Mouse (Mus musculus) monocyte, adult 5-6 weeks (primary cell): ENCODE results near the gene Relch. TPM values are rescaled to one million over a fixed set of nuclear protein-coding genes. Genes with fewer than 3 reads are reported as not detected.
"Not testable (repeated sequence)": the region's sequence is repeated elsewhere in the genome, so short reads cannot be mapped to it uniquely, and the experiment has no call there.

Source experiments
- ATAC-seq: fragments of 153-309, 156-312 bp; replicated peaks from 2 replicates; pipeline ENCODE4 v1.8.0; 2017; ENCODE audit warnings: mild to moderate bottlenecking; ENCODE audit not compliant: low TSS enrichment, insufficient number of reproducible peaks, severe bottlenecking, poor library complexity, low FRiP score
- total RNA-seq: library from RNA; stranded (forward); fragments of 200-1000, 200-491, 200-594 nt; gene quantifications from 3 replicates; pipeline ENCODE4 v1.2.3, GENCODE M21; 2017

The Relch gene
- 57.6 to 91.4 TPM (median 58.8 TPM) in 3 replicates for total RNA-seq

DNA sequence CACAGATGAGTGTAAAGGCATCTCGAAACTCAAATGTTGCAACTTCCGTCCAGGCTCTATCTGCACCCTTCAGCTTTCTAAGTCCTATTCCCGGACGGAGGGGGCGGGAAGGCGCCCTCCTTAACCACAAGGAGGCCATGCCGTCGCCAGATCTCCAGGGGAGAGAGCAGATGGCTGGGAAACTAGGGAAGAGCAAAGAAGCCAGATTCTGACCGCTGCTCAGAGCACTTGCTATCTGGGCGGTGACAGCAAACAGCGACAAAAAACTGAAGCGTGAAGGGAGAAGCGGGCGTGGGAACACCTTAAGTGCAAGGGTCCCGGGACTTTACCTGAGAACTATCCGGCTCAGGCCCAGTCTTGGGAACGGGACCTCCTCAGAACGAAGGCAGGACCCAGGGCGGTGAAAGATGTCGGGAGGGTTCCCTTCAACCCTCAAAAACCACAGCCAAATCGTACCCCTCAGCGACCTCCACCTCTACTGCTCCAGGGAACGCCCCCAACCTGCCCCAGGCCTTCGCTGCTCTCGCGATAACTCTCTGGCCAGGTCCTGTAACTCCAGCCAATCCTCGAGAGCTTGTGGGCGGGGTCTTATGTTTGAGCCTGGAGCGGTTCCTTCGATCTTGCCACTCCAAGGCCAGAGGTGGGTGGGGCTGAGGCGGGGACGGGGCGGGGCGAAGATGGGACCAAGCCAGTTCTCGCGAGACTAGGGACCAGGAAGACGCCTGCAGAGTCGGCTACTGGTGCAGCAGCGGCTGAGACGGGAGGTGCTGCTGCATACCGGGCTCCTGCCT, at the start of gene Relch, which contains the start of gene Pign:
Gene Relch, plus strand, starts transcription at position 691 of the 791 bp plus-strand sequence.
Gene Pign, minus strand, starts transcription at position 507 of the 791 bp plus-strand sequence.
- peak; percentile 98 for ATAC-seq

DNA sequence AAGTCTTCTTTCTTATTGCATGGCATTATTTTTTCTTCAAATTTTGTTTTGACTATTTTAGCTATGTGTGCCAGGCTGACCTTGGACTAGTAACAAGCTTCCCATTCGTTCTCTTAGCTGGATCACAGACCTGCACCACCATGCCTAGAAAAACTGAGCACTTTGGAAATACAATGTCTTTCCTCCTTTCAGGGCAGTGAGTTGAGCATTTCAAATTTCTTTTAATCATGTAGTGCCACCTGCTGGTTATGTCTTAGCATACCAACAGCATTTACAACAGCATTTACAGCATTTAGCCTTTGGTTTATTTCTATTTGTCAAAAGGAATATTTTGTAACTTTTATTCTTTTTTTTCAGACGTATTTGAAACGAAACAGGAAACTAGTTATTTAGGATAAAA, 33.2 kb upstream of the Relch start:
- ATAC-seq = no peak

DNA sequence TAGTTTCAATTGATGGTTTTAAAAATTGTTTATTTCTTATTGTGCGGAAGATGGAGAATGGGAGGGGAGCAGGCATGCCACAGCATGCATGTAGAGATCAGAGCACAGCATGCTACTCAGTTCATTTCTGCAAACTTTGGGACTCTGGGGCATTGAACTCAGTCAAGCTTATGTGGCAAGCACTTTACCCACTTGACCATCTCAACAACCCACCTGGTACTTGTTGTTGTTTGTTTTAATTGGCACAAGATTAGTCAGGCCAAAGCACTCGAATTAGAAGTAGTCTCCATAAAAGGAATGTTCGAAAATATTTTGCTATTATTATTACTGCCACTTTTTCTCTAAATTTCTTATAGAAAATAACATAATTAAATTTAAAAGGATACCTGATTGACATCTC, 19.6 kb upstream of the Relch start:
- ATAC-seq = no peak

DNA sequence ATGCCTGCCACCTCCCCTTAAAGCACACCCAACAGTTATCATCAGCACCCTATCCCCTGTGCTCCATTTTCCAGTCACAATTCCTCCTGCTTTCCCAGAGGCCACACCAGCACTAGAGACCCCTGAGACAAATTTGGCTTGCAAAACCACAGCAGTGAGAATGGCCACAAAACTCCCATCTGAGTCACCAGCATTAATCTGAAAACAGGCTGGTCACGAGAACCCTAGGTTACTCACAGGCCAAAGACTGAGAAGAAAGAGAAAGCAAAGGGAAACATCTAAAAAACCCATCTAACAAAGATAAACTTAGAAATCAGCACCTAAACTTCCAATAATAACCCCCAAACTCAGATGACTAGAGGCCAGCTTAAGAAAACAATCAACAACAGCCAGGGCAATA, 13.0 kb upstream of the Relch start:
- ATAC-seq = no peak

DNA sequence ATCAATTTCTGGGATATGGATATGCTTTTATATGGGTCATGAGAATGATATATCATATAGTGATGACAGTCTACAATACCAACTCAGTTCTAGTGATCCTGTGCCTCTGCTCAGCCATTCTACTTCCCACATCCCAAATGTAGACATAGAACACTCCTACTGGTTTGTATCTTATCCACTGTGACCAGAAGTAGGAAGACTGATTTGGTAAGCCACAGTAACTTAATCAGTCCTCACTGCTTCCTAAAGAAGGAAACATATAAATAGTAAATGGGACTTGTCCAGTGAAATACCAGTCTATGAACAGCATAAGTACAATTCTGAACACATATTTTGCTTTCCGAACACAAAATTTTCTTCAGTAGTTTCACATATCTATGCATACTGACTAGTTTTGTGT, 9.7 kb upstream of the Relch start:
- ATAC-seq = no peak

DNA sequence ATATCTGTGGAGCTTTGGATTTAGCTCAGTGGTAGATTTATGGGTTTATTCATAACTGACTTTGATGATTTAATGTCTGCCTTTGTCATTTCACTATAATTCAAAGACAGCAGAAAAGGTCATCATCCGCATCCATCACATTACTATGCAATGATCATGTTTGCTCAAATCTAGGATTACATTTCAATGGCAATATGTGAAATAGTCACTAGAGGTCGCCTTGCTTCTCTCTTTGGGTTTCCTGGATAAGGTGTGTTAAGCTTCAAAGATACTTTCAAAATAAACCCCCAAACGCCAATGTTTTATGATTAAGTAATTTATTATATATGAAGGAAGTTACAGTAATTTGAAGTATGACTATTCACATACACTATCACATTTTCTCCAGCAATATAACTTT, 3.6 kb upstream of the Relch start:
- 0 out of 2 replicates have a peak, but pooled peaks have one; percentile 33 for ATAC-seq

DNA sequence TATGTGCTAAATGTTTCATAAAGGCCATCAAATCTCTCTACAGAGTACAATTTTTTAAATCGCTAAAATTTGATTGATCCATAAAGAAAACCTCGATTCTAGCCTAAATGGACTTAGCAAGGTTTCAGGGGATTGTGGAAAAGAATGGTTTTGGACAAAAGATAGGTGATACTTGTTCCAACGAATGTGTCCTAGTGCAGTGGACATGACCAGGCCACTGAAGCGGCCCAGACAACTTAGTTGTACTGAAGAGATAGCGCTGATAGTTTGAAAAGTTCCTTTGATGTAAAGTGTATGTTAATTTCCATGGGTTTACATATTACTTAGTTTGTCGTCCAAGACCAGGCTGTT, 866 bp upstream of the Relch start:
- ATAC-seq = no peak

DNA sequence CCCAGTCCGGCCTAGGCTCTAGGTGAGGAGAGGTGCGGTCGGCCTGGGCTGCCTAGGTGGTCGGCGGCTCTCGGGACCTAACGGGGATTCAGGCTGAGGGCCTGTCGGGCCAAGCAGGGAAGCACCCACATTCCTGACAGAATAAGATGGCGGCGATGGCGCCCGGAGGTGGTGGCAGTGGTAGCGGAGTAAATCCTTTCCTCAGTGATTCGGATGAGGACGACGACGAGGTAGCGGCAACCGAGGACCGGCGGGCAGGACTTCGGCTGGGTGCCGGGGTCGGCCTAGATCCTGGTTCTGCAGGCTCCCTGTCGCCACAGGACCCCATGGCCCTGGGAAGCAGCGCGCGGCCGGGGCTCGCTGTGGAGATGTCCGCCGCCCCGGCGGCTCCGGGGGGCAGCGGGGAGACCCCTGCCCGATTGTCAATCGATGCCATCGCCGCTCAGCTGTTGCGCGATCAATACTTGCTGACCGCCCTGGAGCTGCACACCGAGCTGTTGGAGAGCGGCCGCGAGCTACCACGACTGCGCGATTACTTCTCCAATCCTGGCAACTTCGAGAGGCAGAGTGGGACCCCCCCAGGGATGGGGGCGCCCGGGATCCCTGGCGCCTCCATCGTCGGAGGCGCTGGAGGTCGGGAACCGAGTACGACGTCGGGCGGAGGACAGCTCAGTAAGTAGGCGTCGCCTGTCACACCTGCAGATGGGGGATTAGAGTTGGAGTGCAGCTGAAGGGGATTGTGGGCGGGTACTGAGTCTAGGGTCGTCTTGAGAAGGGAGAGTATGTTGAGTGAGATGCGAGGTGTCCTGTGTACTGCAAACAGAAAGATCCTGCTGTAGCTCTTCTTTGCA, 526 bp downstream of the Relch start:
- peak; percentile 12; the same call in 1 of the 2 replicates for ATAC-seq

DNA sequence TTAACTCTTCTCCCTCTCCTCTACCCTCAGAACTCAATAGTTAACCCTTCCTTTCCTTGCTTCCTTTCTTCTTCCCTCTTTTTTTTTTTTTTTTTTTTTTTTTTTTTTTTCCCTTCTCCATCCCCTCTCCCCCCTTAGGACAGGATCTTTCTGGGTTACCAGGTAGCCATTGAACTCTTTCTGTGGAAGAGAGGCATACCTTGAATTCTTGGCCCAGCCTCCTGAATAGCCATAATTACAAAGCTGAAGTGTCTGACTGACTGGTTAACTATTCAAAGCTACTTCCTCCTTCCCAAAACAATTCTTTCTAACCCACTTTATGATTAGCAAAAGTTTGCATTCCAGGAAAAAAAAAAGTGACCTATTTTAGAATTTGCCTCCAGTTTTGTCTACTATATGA, 6.0 kb downstream of the Relch start:
- ATAC-seq = no peak

DNA sequence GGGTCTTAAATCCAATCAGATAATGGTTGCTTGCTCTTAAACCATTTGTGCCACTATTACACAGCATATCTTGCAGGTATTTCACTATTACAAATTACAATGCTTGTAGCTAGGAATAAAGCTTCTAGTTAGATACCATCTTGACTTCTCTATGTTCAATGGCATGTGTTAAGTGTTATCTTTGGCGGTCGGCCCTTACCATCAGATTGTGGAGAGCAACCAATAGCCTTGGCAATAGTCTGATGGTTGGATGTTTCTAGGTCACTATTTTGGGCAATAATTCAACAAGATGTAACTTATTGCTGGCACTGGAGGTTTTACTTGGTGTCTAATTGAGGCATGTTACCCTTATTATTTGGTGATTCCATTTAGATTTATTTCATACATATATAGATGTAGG, 11.1 kb downstream of the Relch start:
- no peak for ATAC-seq

DNA sequence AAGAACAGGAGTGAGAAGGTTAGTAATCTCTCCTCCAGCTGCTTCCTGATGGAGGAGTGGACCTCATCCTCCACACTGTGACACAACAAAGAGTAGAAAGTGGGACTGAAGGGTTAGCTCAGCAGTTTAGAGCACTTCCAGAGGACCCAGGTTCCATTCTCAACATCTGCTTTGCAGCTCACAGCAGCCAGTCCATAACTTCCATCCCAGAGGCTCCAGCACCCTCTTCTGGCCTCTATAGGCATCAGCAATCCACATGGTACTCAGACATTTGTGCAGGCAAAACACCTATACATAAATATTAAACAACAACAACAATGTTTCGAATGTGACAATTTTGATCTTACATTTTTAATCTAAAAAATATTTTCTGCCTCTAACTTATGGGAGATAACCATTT, 16.9 kb downstream of the Relch start:
- peak; percentile 70; the same call in 1 of the 2 replicates for ATAC-seq

DNA sequence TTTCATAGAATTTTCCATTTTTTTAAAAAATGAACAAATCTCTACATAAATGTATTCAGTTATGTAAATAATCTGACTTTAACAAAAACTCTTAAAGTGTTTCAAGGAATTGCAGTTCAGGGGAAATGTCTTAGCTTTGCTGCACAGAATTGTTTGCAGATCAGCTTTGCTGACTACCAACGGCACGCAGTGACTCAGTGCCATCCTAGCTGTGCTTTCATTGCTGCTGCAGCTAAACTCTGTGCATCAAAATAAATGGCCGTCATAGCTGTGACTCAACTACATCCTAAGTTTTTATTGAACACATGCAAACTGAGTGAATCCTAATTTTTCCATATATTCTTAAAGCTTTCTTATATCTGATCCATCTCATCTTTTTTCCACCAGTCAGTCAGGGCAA, 21.8 kb downstream of the Relch start:
- ATAC-seq = no peak

DNA sequence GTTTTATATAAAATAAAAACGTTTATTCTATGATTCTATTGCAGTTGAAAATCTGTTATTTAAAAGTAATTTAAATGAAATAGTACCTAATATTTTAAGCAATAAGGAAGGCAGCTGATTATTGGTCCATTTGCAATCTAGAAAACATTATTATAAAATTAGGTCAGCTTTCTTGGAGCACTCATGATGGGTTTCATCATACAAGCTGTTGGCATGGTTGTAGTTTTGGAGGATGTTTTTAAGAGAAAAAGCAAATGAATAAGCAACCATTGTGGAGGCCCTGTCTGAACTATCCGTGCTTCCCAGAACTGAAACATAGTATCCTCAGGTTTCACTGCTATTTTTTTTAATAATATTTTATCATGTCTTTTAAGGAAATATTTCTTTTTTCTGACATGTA, 31.9 kb downstream of the Relch start:
- no peak for ATAC-seq

DNA sequence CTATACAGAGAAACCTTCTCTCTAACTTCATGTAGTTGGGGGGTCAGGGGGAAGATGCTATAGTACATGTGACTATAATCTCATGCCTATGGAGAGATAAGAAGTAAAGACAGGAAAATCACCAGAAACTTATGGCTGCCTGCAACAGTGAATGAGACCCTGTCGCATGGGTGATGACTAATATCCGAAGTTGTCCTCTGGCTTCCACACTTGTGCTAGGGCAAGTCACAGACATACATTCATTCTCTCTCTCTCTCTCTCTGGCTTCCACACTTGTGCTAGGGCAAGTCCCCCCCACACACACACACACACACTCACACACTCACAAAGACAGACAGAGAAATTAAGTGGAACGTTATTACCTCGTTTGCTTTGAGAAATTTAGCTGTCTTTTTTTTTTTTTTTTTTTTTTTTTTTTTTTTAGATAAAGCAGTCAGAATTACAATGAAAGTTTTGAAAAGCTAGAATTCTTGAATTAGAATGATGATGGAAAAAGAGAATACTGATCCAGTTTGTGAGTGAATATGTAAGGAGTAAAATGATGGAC, 37.4 kb downstream of the Relch start:
- ATAC-seq = no peak

DNA sequence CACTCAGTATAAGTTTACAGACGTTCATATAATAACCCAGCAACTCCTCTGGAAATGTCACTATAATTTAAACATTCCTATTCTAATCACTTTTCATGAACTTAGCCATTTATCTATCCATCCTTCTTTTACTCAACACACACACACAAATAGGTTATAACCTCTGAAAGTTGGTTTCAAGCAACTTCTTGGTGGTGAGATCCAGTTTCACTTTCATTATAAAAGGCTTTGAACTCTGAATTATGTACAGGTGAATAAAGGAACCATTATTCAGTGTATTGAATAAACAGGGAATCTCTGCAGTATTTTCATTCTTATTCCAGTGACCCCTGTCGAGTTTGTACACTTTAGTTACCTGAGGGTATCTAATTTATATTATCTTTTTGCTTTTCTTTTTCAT, 45.8 kb downstream of the Relch start:
- ATAC-seq = no peak

DNA sequence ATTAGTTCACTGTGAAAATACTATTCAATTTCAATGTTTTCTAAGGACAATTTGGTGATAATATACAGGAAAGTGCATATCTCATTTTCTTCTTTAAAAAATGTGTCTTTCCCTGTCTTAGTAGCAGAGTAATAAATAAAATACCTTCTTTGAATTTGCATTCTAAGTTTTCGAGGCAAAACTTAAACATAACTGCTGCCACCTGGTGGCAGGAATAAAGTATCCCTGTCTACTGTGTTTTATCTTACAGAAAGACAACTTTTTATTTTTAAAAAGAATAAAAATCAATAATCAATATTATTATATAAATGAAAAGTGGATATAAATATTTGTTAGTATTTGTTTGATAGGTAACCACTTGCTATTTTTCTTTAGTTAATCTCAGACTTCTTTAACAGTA, 47.6 kb downstream of the Relch start:
- ATAC-seq = no peak

DNA sequence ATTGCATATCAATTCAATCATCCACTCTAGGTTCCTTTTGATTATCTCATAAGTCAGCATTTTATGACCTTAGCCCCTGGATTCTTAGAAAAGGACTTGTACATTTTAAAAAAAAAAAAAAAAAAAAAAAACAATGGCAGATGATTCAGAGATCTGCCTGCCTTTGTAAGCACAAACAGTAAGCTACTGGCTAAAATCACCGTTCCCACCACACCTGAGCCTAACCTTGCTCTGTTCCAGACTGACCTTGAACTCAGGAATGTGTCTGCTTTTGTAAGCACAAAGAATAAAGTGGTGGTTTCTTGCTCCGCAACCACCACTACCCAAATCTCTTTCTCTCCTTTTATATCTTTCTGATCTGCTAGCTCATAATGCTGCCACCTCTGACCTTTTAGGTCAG, 49.2 kb downstream of the Relch start:
- ATAC-seq = no peak

DNA sequence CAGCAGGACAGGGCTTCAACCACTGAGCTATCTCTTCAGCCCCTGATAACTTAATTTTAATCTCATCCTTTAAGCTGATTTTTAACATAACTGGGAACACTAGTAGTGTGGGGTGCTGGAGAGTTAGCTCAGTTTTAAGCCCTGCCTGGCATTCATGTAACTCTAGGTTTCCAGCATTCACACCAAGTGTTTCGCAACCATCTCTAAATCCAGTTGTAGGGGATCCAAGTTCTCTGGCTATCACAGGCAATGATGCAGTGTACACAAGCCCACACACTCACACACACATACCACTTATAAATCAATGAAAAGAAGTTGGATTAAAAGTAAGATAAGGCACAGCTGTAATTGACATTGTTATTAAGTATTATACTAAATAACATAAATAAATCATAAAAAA, 54.7 kb downstream of the Relch start:
- ATAC-seq = no peak

DNA sequence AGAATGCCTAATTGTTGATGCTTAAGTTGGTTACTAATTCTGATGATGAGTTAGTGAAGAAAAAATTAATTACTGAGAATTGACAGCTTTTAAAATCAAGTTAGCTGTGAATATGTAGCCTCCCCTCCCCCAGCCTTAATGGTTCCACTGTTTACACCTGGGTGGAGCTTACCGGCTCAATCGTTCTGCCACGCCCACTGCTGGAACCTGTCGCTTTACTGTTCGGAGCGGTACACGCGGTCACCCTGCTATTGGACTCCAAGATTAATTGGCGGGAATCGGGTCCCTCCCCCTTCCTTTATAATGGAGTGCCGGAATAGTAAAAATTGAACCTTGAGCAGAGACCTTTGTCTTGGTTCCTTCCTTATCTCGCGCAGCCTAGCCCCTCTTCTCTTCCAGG, 65.6 kb downstream of the Relch start:
- not testable (repeated sequence) for ATAC-seq

DNA sequence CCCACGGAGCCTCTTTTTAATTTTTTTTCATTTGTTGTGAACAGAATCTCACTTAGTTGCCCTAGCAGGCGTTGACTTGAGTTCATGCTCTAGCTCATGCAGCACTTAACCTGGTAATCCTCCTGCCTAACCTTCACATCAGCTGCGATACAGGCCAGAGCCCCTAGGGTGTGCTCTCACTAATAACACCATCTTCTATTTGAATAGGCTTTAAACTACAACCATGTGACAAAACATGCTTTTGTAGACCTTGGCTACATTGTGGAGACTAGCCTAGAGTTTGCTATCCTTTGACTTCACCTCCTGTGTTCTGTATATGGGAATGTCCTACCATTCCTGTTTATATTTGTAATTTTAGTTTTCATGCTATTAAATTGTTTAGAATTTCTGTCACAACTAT, 71.7 kb downstream of the Relch start:
- ATAC-seq = no peak
